Mouse (Mus musculus): ENCODE measurements around the gene Fam71a. TPM values are rescaled to one million over a fixed set of nuclear protein-coding genes. Genes with fewer than 3 reads are reported as not detected.
A peak's percentile ranks its signal among the peaks of the same experiment; 100 is the strongest.

The Fam71a gene
- polyA plus RNA-seq, 2 experiments: not detected

DNA sequence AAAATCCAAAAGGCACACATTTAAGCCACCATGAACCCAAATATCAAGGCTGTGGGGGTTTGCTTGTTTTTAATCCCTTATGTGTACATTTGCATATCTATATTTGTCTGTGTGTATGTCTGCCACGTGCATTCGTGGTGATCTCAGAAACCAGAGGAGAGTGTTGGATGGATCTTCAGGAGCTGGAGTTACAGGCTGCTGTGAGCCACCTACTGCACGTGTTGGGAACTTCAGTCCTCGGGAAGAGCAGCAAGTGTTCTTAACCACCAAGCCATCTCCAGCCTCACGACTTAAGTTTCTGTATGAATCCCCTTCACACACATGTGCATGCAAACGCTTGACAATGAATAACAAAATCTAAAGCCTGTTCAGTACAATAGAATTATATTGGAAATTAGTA, 7.9 kb upstream of the Fam71a start:
- H3K27ac ChIP-seq (replicated peaks; ENCODE audit: low read depth, low read length): no peak overlapping the region
- H3K9ac ChIP-seq (ENCODE audit: low read depth, low read length, severe bottlenecking): no peak overlapping the region
- no peak overlapping the region for H3K4me3 ChIP-seq (replicated peaks; ENCODE audit: low read length)
- no peaks in the 10 kb centered on the region for H3K36me3 ChIP-seq (ENCODE audit: control insufficient read depth, insufficient read depth, low read length)
- no peaks in the 10 kb centered on the region for H3K27me3 ChIP-seq (ENCODE audit: control insufficient read depth, insufficient read depth, low read length)
- no peak overlapping the region for H3K4me2 ChIP-seq (replicated peaks; ENCODE audit: low read depth, low read length, severe bottlenecking)
- 15% methylated on average over 6 of the region's 6 CpGs for WGBS
- DNase-seq (ENCODE audit: low spot score) (peak; percentile 49), ATAC-seq (ENCODE audit: low FRiP score, low read depth) (no peak)
- no peak for TF ChIP-seq POLR2A (IDR thresholded peaks at IDR 0.05; ENCODE audit: borderline replicate concordance, extremely low read depth, insufficient read depth, insufficient read length)
- no peaks in the 10 kb centered on the region for H3K9me3 ChIP-seq (ENCODE audit: control insufficient read depth, low read length)
- peaks cover under 1% of the 10 kb centered on the region; the same call in 1 of the 2 replicates for H3K4me1 ChIP-seq (ENCODE audit: control insufficient read depth, insufficient read depth, low read length)

DNA sequence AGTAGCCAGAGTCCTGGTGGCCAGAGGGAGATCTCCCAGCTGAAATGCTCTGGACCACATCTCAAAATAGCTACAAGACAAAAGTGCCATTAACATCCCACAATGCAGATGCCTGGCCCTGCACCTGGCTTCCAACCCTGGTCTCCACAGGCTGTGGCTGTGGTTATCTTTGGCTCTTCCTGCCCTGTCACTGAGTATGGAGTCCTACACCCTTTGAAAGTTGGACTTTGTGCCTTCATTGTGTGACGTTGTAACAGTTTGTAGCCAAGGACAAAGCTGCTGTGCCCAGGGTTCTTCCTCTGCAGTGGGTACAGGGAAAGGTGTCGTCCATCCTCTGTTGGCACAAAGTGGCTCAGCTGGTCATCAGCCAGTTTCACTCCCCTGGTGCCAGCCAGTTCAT, 5.8 kb upstream of the Fam71a start:
- 83% methylated on average over 2 of the region's 2 CpGs for WGBS
- no peaks in the 10 kb centered on the region for H3K36me3 ChIP-seq (ENCODE audit: control insufficient read depth, insufficient read depth, low read length)
- H3K27ac ChIP-seq (replicated peaks; ENCODE audit: low read depth, low read length): no peak overlapping the region
- H3K27me3 ChIP-seq (ENCODE audit: control insufficient read depth, insufficient read depth, low read length): no peaks in the 10 kb centered on the region
- no peaks in the 10 kb centered on the region for H3K9me3 ChIP-seq (ENCODE audit: control insufficient read depth, low read length)
- H3K4me2 ChIP-seq (replicated peaks; ENCODE audit: low read depth, low read length, severe bottlenecking): no peak overlapping the region
- H3K4me3 ChIP-seq (replicated peaks; ENCODE audit: low read length): no peak overlapping the region
- TF ChIP-seq POLR2A (IDR thresholded peaks at IDR 0.05; ENCODE audit: borderline replicate concordance, extremely low read depth, insufficient read depth, insufficient read length): no peak
- H3K4me1 ChIP-seq (ENCODE audit: control insufficient read depth, insufficient read depth, low read length): no peaks in the 10 kb centered on the region
- ATAC-seq (ENCODE audit: low FRiP score, low read depth) (no peak), DNase-seq (ENCODE audit: low spot score) (no peak)
- no peak overlapping the region for H3K9ac ChIP-seq (ENCODE audit: low read depth, low read length, severe bottlenecking)

DNA sequence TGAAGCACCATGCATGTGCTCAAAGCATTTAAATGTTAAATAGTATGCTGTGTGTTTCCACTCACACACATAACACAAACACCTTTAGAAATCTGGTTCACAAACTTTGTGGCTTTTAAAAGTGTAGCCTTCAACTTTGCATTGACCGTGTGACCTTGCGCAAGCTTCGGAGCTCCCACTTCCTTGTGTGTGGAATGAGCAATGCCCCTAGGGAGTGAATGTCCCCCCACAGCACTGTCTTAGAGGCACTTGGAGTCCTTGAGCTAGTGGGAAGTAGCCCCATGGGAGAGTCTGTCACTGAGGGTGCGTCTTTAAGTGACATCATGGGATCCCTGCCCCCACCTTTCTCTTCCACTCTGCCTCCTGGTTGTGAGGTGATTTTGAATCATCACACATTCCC, 1.6 kb upstream of the Fam71a start:
- Histone ChIP-seq H3K36me3 (ENCODE audit: control insufficient read depth, insufficient read depth, low read length) (no peaks in the 10 kb centered on the region), H3K27me3 (ENCODE audit: control insufficient read depth, insufficient read depth, low read length) (no peaks in the 10 kb centered on the region), H3K9me3 (ENCODE audit: control insufficient read depth, low read length) (no peaks in the 10 kb centered on the region), H3K27ac (replicated peaks; ENCODE audit: low read depth, low read length) (no peak overlapping the region), H3K9ac (ENCODE audit: low read depth, low read length, severe bottlenecking) (no peak overlapping the region), H3K4me1 (ENCODE audit: control insufficient read depth, insufficient read depth, low read length) (no peaks in the 10 kb centered on the region), H3K4me3 (replicated peaks; ENCODE audit: low read length) (no peak overlapping the region), H3K4me2 (replicated peaks; ENCODE audit: low read depth, low read length, severe bottlenecking) (no peak overlapping the region)
- 76% methylated on average over 4 of the region's 4 CpGs for WGBS
- no peak for TF ChIP-seq POLR2A (IDR thresholded peaks at IDR 0.05; ENCODE audit: borderline replicate concordance, extremely low read depth, insufficient read depth, insufficient read length)
- DNase-seq (ENCODE audit: low spot score) (no peak), ATAC-seq (ENCODE audit: low FRiP score, low read depth) (no peak)

DNA sequence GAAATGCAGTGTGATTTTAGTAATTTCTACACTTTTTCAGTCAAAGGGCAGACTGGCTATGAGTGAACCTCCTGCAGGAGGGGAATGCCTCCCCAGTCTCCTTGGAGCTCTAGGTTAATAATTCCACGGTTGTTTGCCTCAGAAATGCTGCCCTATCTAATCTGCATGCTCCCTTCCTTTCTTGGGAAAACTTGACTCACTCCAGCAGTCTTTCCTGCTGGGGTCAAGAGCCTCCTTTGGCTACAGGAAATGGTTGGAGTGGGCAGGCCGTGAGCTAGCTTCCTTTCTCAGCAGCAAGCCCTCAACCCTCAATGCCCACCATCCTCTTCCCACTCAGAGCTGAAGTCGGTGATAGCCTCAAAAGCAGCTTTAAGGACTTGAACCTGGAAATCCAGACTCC, 10.3 kb downstream of the Fam71a start:
- no peak for ATAC-seq (ENCODE audit: low FRiP score, low read depth)

DNA sequence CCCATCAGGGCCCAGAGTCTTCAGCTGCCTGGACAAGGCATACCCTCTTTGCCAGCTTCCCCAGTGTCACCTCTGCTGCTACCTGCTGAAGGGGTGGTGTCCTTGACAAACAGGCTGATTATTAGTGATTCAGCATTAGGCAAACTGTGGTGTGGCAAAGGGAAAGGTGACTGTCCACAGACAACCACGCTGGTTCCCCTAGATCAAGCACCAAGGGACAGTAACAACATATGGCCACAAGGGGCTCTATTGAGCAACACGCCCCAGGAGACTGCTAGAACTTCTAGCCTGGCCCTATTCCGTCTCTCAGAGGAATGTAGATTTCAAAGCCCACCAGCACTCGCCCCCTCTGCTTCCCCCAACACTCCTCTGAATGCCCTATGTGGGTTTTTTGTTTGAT, 11.6 kb downstream of the Fam71a start:
- WGBS: 10% methylated on average over 4 of the region's 4 CpGs
- H3K27me3 ChIP-seq (ENCODE audit: control insufficient read depth, insufficient read depth, low read length): no peaks in the 10 kb centered on the region
- H3K4me1 ChIP-seq (ENCODE audit: control insufficient read depth, insufficient read depth, low read length): no peaks in the 10 kb centered on the region
- DNase-seq (ENCODE audit: low spot score): peak; percentile 60
- no peak for ATAC-seq (ENCODE audit: low FRiP score, low read depth)
- no peak for TF ChIP-seq POLR2A (IDR thresholded peaks at IDR 0.05; ENCODE audit: borderline replicate concordance, extremely low read depth, insufficient read depth, insufficient read length)
- no peak overlapping the region for H3K4me2 ChIP-seq (replicated peaks; ENCODE audit: low read depth, low read length, severe bottlenecking)
- no peak overlapping the region for H3K27ac ChIP-seq (replicated peaks; ENCODE audit: low read depth, low read length)
- no peaks in the 10 kb centered on the region for H3K36me3 ChIP-seq (ENCODE audit: control insufficient read depth, insufficient read depth, low read length)
- no peak overlapping the region for H3K4me3 ChIP-seq (replicated peaks; ENCODE audit: low read length)
- peaks cover 4% of the 10 kb centered on the region; the same call in 1 of the 2 replicates for H3K9me3 ChIP-seq (ENCODE audit: control insufficient read depth, low read length)
- no peak overlapping the region for H3K9ac ChIP-seq (ENCODE audit: low read depth, low read length, severe bottlenecking)

More for the DNA sequence above, 10.3 kb downstream of the Fam71a start:
- no peak for TF ChIP-seq POLR2A (IDR thresholded peaks at IDR 0.05; ENCODE audit: borderline replicate concordance, extremely low read depth, insufficient read depth, insufficient read length)
- Histone ChIP-seq H3K4me2 (replicated peaks; ENCODE audit: low read depth, low read length, severe bottlenecking) (no peak overlapping the region), H3K9me3 (ENCODE audit: control insufficient read depth, low read length) (peaks cover 4% of the 10 kb centered on the region; the same call in 1 of the 2 replicates), H3K27ac (replicated peaks; ENCODE audit: low read depth, low read length) (no peak overlapping the region), H3K27me3 (ENCODE audit: control insufficient read depth, insufficient read depth, low read length) (no peaks in the 10 kb centered on the region), H3K9ac (ENCODE audit: low read depth, low read length, severe bottlenecking) (no peak overlapping the region), H3K4me1 (ENCODE audit: control insufficient read depth, insufficient read depth, low read length) (no peaks in the 10 kb centered on the region), H3K4me3 (replicated peaks; ENCODE audit: low read length) (no peak overlapping the region), H3K36me3 (ENCODE audit: control insufficient read depth, insufficient read depth, low read length) (no peaks in the 10 kb centered on the region)
- 26% methylated on average over 3 of the region's 3 CpGs for WGBS
- DNase-seq (ENCODE audit: low spot score): no peak
